9 mouse cellular contexts compared by ENCODE assay signal in the genomic region with DNA sequence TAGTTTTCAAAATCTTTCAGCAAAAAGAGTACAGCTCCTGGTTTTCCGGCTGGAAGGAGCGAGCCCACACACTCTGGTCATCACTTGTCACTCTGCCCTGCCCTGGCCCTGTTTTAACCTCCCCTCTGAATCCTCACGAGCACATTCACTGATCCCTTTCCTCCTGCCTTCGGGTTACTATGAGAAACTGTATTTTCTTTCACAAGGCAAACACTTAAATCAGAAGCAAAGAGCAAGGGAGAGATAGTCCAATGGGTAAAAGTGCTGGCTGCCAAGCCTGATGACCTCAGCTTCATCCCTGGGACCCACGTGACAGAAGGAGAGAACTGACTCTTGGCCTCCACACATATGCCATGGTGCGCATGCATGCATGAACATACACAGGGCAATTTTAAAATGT.
DNase-seq lines count a peak whose midpoint lies in the region; ATAC-seq and TF ChIP-seq lines count a peak whose summit lies in the region.
"Had no signal": no experiment of that assay in that cellular context is flagged by ENCODE, and none has a peak within 500 bp of the region (broad histone marks: within the 10 kb centered on the region; RNA-seq: fewer than 3 reads in every experiment).

No protein-coding gene starts in this region.

- peaks cover 13% of the 10 kb centered on the region for H3K4me1 ChIP-seq in neural tube, embryonic 11.5 days (ENCODE audit: control insufficient read depth, insufficient read depth, low read length)
- H3K4me1 ChIP-seq in kidney, postnatal 0 days (replicated peaks; ENCODE audit: insufficient read depth, low read length) = peaks cover 30% of the 10 kb centered on the region

- no peaks in the 10 kb centered on the region for H3K9me3 ChIP-seq in neural tube, embryonic 11.5 days (ENCODE audit: control insufficient read depth, low read length)
- no peaks in the 10 kb centered on the region for H3K9me3 ChIP-seq in kidney, postnatal 0 days (replicated peaks; ENCODE audit: low read length)

- WGBS in neural tube, embryonic 11.5 days = 45% methylated on average over 6 of the region's 6 CpGs
- 30% methylated on average over 6 of the region's 6 CpGs for WGBS in kidney, postnatal 0 days

- peak; percentile 39 for DNase-seq in gastrocnemius, adult 2 months
- no peak for DNase-seq in gastrocnemius, adult 8-10 months (ENCODE audit: low spot score in 2 of 2)
- DNase-seq in neural tube, embryonic 11.5 days (ENCODE audit: low spot score) = no peak
- DNase-seq in neural tube, embryonic 10.5 days (ENCODE audit: extremely low spot score, low spot score) = no peak
- DNase-seq in kidney, postnatal 0 days (ENCODE audit: low spot score) = peak; percentile 80
- DNase-seq in testis, postnatal 14 days (ENCODE audit: low spot score) = no peak
- DNase-seq in layer of hippocampus, adult 2 months (ENCODE audit: low spot score in 2 of 2) = no peak
- no peak for DNase-seq in left cerebral cortex, adult 18-20 months (ENCODE audit: low spot score in 2 of 2)

- no peak overlapping the region for H3K9ac ChIP-seq in neural tube, embryonic 11.5 days (ENCODE audit: low read length)
- H3K9ac ChIP-seq in kidney, postnatal 0 days (ENCODE audit: low read depth, low read length) = no peak overlapping the region

- H3K27ac ChIP-seq in gastrocnemius, adult 2 months = 0 out of 2 replicates have a peak overlapping the region, but pooled peaks have one; percentile 24
- peak overlapping the region; percentile 69 for H3K27ac ChIP-seq in neural tube, embryonic 11.5 days (ENCODE audit: low read depth, low read length)
- peak overlapping the region; percentile 50 for H3K27ac ChIP-seq in kidney, postnatal 0 days
- H3K27ac ChIP-seq in layer of hippocampus, adult 2 months = no peak overlapping the region

- no peak overlapping the region for H3K4me3 ChIP-seq in gastrocnemius, adult 2 months
- no peak overlapping the region for H3K4me3 ChIP-seq in neural tube, embryonic 11.5 days (ENCODE audit: low read depth, low read length)
- no peak overlapping the region for H3K4me3 ChIP-seq in kidney, postnatal 0 days (replicated peaks; ENCODE audit: low read depth, low read length)
- H3K4me3 ChIP-seq in layer of hippocampus, adult 2 months = no peak overlapping the region

- no peaks in the 10 kb centered on the region for H3K27me3 ChIP-seq in neural tube, embryonic 11.5 days (ENCODE audit: control insufficient read depth, insufficient read depth, low read length)
- H3K27me3 ChIP-seq in kidney, postnatal 0 days (ENCODE audit: insufficient read depth, low read length) = no peaks in the 10 kb centered on the region

- H3K4me2 ChIP-seq in neural tube, embryonic 11.5 days (ENCODE audit: low read depth) = no peak overlapping the region
- H3K4me2 ChIP-seq in kidney, postnatal 0 days (ENCODE audit: low read length) = no peak overlapping the region

- no peak for ATAC-seq in neural tube, embryonic 11.5 days (ENCODE audit: insufficient read depth, low FRiP score, low TSS enrichment)
- ATAC-seq in kidney, postnatal 0 days (replicated peaks; ENCODE audit: low FRiP score, low read depth) = peak; percentile 73
- ATAC-seq: inflammation-experienced regulatory T-cells, adult 6 months had no signal

- TF ChIP-seq CTCF in gastrocnemius, adult 2 months (IDR thresholded peaks at IDR 0.05) = no peak
- TF ChIP-seq CTCF in kidney, postnatal 0 days (IDR thresholded peaks at IDR 0.05; ENCODE audit: low read depth) = no peak
- no peak for TF ChIP-seq CTCF in layer of hippocampus, adult 2 months (conservative IDR thresholded peaks at IDR 0.05)

- intact Hi-C loops in gastrocnemius, adult 2 months (cut with DNase I) = no loop called here

- no peaks in the 10 kb centered on the region for H3K36me3 ChIP-seq in neural tube, embryonic 11.5 days (ENCODE audit: control insufficient read depth, insufficient read depth, low read length)
- H3K36me3 ChIP-seq in kidney, postnatal 0 days (ENCODE audit: insufficient read depth, low read length) = no peaks in the 10 kb centered on the region

Comparison
In these comparisons a context has a peak if more than half of its experiments do, and no peak if none do; other contexts are left out.
1. DNase-seq: peak in gastrocnemius, adult 2 months (single experiment) and kidney, postnatal 0 days (single experiment); none in gastrocnemius, adult 8-10 months (0 of 2), neural tube, embryonic 11.5 days (single experiment), neural tube, embryonic 10.5 days (single experiment), testis, postnatal 14 days (single experiment), layer of hippocampus, adult 2 months (0 of 2) and left cerebral cortex, adult 18-20 months (0 of 2).